Mouse (Mus musculus): ENCODE measurements at regions not wholly inside any gene's neighbourhood (a gene's known extent, or its start where the extent isn't known, plus 50 kb on each side); places are given as distances from the start of the nearest gene placed in this dataset.
A peak's percentile ranks its signal among the peaks of the same experiment; 100 is the strongest.
"Not testable (repeated sequence)": the region's sequence is repeated elsewhere in the genome, so short reads cannot be mapped to it uniquely, and the experiment has no call there.

GRCm38 (mm10) chr2:10658317-10658716 lies 288.0 kb downstream of the Sfmbt2 start:
- no peak for DNase-seq (ENCODE audit: low spot score in 2 of 2)

GRCm38 (mm10) chr2:10667915-10668314 lies 297.6 kb downstream of the Sfmbt2 start:
- DNase-seq (ENCODE audit: low spot score in 2 of 2), result not testable (repeated sequence)

- no peak for DNase-seq (ENCODE audit: low spot score in 2 of 2)
Measured at GRCm38 (mm10) chr2:10670423-10671298, 300.4 kb downstream of the Sfmbt2 start.

- DNase-seq (ENCODE audit: low spot score in 2 of 2), result no peak
Measured at GRCm38 (mm10) chr2:10671299-10671632, 301.0 kb downstream of the Sfmbt2 start.

GRCm38 (mm10) chr2:10672196-10672595 lies 301.9 kb downstream of the Sfmbt2 start:
- no peak for DNase-seq (ENCODE audit: low spot score in 2 of 2)

- no peak for DNase-seq (ENCODE audit: low spot score in 2 of 2)
Measured at GRCm38 (mm10) chr2:10674738-10675349, 304.5 kb downstream of the Sfmbt2 start.

DNA sequence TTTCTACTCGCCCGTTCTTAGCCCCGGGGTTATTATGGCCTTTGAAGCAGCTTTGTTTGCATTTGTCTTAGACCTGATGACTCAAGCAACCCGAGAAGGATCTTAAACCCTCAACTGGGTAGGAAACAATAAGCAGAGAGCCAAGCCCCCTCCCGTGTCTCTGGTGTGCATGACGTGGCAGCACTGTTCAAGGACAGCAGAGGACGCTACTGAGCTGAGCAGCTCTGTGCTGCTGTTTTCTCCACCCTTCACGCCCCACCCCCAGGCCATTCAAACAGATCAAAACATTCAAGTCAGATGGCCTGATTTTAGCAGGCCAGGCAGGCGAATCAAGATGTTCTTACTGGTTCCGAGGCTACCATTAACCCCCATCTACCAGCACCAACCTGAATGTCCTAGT lies 331.1 kb downstream of the Sfmbt2 start:
- DNase-seq (ENCODE audit: low spot score in 2 of 2), result no peak

GRCm38 (mm10) chr2:10718366-10718765 lies 348.1 kb downstream of the Sfmbt2 start:
- DNase-seq (ENCODE audit: low spot score in 2 of 2), result no peak

GRCm38 (mm10) chr2:10734337-10734736 lies 364.0 kb downstream of the Sfmbt2 start:
- not testable (repeated sequence) for DNase-seq (ENCODE audit: low spot score in 2 of 2)

- no peak for DNase-seq (ENCODE audit: low spot score in 2 of 2)
Measured at GRCm38 (mm10) chr2:10736696-10737457, 366.6 kb downstream of the Sfmbt2 start.

DNA sequence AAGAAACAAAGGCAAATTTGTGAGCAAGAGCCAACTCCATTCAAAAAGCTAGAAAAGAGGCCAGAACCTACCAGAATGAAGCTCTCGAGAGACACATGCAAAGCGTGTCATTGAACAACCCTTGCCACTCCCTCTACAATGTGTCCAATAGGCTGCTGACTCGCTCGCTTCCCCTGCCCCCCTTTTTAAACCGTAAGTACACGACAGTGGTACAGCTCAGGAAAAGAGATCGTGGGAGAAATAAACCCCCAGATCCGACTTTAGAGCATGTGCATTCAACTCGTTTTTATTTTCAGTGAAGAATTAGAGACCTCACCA lies 367.1 kb downstream of the Sfmbt2 start:
- DNase-seq (ENCODE audit: low spot score in 2 of 2), result no peak

GRCm38 (mm10) chr2:10745127-10745526 lies 374.8 kb downstream of the Sfmbt2 start:
- no peak for DNase-seq (ENCODE audit: low spot score in 2 of 2)

GRCm38 (mm10) chr2:10755375-10755774 lies 385.1 kb downstream of the Sfmbt2 start:
- no peak for DNase-seq (ENCODE audit: low spot score in 2 of 2)

GRCm38 (mm10) chr2:10757202-10757840 lies 387.0 kb downstream of the Sfmbt2 start:
- no peak for DNase-seq (ENCODE audit: low spot score in 2 of 2)

- DNase-seq (ENCODE audit: low spot score in 2 of 2), result no peak
Measured at GRCm38 (mm10) chr2:10757886-10758285, 387.6 kb downstream of the Sfmbt2 start.

- no peak for DNase-seq (ENCODE audit: low spot score in 2 of 2)
Measured at GRCm38 (mm10) chr2:10762236-10762635, 391.9 kb downstream of the Sfmbt2 start.

GRCm38 (mm10) chr2:10783071-10783470 lies 388.8 kb upstream of the Prkcq start:
- no peak for DNase-seq (ENCODE audit: low spot score in 2 of 2)

GRCm38 (mm10) chr2:10783594-10783993 lies 388.3 kb upstream of the Prkcq start:
- no peak for DNase-seq (ENCODE audit: low spot score in 2 of 2)

DNA sequence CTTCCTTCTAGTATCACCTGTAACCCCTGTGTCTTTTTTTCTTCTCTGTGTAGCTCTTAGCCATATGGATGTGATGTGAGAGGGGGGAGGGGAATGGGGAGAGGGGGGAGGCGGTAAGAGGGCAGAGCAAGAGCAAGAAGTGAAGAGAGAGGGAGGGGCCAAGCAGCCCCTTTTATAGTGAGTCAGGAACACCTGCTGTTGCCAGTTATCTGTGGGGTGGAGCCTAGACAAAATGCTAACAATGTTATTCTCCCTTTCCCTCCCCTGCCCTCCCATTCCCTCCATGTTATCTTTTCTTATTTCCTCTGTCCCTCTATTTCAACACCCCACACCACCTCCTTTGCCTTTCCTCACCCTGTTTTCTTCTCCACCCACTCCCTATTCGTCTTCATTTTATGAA lies 387.6 kb upstream of the Prkcq start:
- no peak for DNase-seq (ENCODE audit: low spot score in 2 of 2)

- peak in 1 of 2 experiments; percentile 35 for DNase-seq (ENCODE audit: low spot score in 2 of 2)
Measured at GRCm38 (mm10) chr2:10785156-10785555, 386.8 kb upstream of the Prkcq start.

GRCm38 (mm10) chr2:10788509-10788908 lies 383.4 kb upstream of the Prkcq start:
- peak in 1 of 2 experiments; percentile 33 for DNase-seq (ENCODE audit: low spot score in 2 of 2)

DNA sequence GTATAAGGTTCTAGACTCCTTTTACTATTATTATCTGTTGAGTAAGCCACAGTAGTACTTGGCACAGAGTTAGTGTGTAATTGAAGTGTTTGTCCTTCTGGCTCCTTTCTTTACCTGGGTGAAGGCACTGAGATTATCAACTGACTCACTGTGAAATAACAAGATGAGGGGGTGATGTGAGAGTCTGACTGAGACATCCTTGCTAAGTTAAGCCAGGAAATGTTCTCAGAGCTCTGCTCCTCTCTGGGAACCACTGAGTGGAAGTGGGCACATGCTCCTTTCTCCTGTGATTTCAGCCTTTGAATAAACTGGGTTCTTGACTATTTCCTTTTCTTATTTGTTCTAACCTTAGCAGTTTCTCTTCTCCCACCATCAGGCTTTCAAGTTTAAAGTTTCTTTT lies 380.7 kb upstream of the Prkcq start:
- no peak for DNase-seq (ENCODE audit: low spot score in 2 of 2)
